Mouse (Mus musculus) right cerebral cortex, adult 2 months (tissue): ENCODE results near the gene Olfr15.

Source experiments
- DNase-seq, 2 experiments: peaks; one replicate each; pipeline ENCODE4 v3.0.0; 2021 to 2022; ENCODE audit warnings: low spot score in 2 of 2

Gene Olfr15

DNA sequence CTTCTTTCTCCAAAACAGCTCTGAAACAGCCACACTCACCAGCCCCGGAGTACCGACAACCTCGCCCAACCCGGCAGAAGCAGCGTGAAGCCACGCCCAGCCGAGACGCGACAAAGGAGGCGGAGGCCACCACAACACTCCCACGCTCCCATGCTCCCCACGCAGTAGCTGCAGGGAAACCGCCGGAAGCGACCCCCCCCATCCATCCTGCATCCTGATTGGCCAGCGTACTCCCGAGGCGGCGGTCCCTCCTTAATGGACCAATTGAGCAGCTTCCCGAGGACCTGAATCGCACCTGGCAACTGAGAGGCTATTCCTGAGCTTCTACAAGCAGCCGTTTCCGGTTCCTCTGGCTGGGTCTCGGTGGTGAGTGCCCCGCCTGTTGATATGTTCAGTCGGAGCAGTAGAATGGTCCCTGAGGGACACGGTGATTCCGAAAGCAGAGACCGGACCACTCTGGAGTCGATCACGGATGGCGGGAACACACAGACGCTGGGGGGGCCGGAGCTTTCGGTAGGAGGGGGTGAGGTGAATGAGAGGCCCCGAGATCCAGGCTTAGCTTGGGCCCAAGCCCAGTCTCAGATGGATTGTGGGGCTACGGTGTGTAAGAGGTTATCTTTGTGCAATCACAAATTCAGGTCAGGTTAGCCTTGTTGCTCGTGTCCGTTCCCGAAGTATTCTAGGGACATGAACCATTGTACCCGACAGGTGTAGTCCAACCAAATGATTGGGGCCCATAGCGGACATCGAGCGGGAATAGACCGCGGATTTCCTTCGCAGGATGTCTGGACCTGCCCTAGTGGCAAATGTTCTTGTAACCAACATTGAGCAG, 41.8 kb downstream of the Olfr15 start, which contains the start of gene Naa60:
Gene Naa60 (plus strand): TSS at position 160 of the 832 bp plus-strand sequence.
- peak; percentile 88 to 90 for DNase-seq

- DNase-seq = no peak
These were observed 45.7 kb downstream of the Olfr15 start for GRCm38 (mm10) chr16:3876346-3876745.

- peak; percentile 92 to 94 for DNase-seq
These were observed 53.8 kb downstream of the Olfr15 start, which contains the start of the genes Zfp597 and Gm20695 for GRCm38 (mm10) chr16:3884201-3885064. Gene Zfp597 (minus strand): TSS chr16:3884561. Gene Gm20695 (plus strand): TSS chr16:3884648.

DNA sequence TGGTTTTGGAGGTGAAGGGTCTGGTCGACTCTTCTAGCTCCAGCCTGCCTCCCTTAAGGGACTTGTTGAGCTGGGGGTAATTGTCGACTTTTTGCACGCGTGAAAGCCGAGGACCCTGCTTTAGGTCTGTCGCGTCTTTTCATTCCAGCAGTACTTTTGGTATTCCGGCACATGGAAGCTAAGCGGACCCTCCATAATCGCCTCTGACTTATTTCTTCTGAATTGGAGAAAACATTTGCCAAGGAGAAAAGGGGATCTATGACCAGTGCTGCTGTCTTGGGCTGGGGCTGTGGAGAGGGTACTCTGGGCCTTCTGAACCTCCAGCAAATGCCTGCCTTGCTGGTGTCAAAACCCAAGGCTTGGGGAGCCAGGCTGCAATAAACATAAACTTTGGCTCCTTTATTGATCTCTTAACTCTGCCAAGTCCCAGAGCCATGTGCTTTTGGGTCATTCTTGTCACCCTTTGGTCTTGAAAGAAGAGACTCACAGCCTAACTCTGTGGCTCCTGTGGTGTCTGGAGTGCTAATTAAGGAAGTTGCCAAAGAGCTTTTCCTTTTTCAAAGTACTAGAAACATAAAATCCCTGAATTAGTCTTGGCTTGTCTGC, 54.5 kb downstream of the Olfr15 start:
- DNase-seq = peak in 1 of 2 experiments; percentile 25

GRCm38 (mm10) chr16:3891621-3892295, 61.1 kb downstream of the Olfr15 start:
- DNase-seq = peak in 1 of 2 experiments; percentile 29

DNA sequence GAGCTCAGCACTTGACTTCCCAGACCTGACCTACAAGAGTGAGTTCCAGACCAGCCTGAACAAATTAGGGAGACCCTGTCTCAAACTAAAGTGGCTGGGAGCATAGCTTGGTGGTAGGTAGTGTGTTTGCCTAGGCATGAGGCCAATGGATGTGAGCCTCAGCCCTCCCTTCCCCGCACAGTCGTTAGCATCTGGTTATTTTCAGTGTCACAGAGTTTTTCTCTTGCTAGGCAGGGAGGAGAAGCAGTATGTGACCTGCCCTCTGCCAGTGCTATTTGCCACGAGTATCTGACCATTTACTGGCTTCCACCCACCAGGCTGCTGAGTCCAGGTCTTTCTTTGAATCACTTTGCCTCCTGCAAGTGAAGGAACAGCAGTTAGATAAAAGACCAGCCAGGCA, 63.1 kb downstream of the Olfr15 start:
- no peak for DNase-seq
